Mouse (Mus musculus): ENCODE data around the gene Unc13d.
"Not testable (repeated sequence)": the region's sequence is repeated elsewhere in the genome, so short reads cannot be mapped to it uniquely, and the experiment has no call there.

Unc13d gene

DNA sequence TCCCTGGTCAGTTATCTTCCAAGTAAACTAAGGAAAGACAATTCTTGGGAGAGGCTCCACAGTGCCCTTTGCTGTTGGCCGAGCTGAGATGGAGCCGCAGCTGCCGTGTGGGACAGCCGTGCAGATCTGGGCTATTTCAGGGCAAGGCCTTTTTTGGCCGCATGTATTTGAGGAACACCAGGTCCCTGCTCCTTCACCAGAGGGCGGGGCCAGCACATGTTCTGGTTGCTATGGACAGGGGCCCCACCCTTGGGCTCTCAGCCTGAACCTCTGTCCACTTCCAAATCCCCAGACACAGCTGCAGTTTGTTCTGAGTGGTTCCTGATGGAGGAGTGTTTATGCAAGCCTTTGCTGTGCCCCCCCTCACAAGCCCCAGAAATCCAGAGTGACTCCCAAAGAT lies 22.6 kb upstream of the Unc13d start:
- DNase-seq (ENCODE audit: low read depth, low spot score) = no peak

DNA sequence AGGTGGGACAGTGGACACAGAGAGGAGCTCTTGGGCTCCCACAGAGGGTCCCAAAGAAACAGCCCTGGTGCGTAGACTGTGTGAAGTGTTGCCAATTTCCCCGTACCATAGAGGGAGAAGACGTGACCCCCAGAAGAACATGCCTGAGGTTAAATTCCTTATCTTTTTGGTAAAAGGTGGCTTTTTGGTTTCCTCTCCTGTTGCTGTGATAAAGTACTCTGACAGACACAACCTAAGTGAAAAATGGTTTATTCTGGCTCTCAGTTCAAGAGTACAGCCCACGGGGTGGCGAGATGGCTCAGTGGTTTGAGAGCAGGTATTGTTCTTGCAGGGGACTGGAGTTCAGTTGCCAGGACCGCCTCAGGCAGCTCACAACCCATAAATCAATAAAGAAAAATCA lies 21.7 kb upstream of the Unc13d start:
- DNase-seq (ENCODE audit: low read depth, low spot score) = no peak

DNA sequence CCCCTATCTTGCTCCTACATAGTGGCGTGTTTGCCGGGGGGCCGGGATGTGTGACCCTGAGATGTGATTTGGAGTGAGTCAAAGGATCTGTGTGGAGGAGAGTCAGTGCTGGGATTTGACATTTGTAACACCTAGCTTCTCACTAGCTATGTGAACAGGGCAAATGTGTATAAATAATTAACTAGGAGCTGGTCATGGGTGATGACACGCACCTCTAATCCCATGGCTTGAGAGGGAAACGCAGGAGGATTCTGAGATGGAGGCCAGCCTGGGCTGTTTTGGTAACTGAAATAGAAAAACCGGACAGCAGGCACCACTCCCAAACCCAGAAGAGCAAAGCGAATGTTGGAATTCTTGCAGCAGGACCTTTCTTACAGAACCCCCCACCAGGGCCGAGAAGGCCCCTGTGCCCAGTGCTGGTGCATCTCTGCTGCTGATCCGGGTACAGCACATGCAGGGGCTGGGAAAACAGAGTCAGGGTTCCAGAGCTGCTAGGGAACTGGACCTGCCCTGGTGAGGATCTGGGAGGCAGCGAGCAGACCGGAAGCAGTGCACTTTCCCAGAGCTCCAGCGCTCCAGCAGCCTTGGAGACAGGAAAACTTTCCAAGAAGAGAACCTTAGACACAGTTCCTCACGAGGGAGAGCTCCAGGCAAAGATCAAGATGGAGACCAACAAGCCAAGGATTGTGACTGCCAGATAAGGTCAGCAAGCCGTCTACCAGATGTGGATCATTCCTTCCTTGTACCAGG lies 21.1 kb upstream of the Unc13d start:
- DNase-seq (ENCODE audit: low read depth, low spot score) = no peak

DNA sequence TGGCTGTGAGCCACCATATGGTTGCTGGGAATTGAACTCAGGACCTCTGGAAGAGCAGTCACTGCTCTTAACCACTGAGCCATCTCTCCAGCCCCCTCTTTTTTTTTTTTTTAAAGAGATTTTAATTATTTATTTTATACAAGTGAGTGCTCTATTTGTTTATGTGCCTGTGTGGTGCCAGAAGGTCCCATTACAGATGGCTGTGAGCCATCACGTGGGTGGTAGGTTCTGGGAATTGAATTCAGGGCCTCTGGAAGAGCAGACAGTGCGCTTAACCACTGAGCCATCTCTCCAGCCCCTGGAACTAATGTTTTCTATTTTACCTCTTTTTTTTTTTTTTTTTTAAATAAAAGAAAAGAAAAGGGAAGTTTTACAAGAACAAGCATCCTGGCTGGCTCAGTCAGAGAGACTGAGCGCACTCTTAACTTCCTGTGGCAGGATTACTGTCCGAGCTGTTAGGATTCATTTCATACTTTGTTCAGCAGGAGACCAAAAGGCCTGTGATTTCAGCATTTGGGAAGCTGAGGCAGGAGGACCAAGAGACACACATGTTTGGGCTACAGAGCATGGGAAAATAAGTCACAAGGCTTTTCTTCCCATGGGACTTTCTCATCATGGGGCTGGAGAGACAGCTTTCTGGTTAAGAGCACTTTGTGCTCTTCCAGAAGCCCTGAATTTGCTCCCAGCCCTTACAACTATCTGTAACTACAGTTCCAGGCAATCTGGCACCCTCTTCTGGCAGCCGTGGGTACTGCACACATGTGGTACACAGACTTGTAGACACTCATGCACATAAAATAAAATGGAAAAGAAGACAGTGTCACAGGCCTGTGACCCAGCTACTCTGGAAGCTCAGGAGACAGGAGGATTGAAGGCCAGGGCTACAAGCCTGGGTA lies 18.7 kb upstream of the Unc13d start:
- no peak for DNase-seq (ENCODE audit: low read depth, low spot score)

DNA sequence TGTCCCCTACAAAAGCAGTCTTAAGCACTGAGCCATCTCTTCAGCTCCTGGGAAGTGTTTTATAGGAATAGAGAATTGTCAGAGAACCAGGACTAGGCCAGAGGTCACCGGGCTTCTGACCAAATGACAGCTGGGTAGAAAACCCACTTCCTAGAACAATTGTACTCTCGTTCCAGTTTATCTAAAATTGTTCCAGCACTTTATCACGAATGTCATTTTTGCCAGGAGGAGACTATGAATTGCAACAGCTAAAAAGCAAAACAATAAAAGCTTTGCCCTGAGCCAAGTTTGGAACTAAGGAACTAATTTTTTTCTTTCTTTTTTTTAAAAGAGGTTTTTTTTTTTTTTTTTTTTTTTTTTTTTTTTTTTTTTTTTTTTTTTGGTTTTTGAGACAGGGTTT lies 17.8 kb upstream of the Unc13d start:
- DNase-seq (ENCODE audit: low read depth, low spot score) = no peak

DNA sequence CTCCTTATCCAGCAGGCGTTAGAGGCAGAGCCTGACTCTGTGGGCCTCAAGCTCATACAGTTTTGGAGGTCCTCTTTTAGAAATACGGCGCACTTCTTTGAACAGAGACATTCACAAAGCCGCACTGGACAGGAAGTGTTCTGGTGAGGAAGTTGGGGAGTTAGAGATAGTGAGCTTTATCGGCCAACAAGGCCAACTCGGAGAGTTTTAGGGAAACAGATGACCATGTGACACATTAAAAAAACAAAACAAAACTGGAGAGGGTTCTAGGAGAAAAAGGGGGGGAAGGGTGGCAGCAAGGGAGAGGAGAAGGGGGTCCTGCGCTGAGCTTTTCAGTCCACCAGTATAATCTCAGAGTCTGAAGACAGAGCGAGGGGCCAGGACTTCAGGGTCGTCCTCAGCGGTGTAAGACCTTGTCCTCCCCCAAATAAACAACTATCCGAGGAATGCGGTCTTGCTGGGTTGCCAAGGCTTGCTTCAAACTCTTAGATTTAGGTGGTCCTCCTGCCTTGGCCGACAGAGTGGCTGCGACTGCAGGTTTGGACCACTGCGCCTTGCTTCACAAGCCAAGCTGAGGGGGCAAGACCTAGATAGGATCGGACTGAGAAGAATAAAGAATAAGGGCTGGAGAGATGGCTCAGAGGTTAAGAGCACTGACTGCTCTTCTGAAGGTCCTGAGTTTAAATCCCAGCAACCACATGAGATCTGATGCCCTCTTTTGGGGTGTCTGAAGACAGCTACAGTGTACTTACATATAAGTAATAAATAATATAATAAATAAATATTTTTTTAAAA lies 16.2 kb upstream of the Unc13d start:
- no peak for DNase-seq (ENCODE audit: low read depth, low spot score)

DNA sequence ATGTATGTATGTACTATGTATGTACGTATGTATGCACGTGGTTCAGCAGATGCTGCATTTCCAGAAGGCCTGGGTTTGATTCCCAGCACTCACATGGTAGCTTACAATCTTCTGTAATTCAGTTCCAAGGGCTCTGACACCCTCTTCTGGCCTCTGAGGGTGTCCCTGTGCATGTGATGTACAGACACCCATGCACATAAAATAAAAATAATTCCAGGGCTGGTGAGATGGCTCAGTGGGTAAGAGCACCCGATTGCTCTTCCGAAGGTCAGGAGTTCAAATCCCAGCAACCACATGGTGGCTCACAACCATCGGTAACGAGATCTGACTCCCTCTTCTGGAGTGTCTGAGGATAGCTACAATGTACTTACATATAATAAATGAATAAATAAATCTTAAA lies 15.2 kb upstream of the Unc13d start:
- DNase-seq (ENCODE audit: low read depth, low spot score) = not testable (repeated sequence)

DNA sequence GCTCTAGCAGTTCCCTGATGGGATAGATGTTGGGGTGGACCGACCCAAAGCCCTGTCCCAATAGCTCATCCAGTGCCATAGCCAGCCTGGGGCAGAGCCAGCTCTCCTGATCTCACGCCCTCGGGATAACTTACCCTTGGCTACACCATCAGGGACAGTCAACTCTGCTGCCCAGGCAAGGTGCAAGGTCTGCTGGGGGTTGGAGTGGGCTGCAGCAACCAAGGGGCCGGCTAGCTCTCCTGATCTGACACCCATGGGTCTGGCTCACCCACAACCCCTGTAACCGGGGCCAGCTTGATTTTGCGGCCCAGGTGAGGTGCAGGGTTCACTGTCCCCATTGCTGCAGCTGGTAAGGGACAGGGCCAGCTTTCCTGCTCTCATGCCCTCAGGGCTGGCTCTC lies 13.8 kb upstream of the Unc13d start:
- no peak for DNase-seq (ENCODE audit: low read depth, low spot score)

DNA sequence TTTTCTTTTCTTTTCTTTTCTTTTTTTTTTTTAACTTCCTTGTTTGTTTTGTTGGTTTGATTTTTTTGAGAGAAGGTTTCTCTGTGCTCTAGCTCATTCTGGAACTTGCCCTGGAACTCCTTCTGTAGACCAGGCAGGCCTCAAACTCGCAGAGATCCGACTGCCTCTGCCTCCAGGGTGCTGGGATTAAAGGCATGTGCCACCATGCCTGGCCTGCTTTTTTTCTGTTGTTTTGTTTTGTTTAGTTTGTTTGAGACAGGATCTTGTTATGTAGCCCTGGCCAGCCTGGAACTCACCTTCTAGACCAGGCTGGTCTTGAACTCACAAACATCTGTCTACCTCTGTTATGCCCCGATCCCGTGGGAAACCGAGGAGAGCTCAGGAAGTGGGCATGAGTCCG lies 11.8 kb upstream of the Unc13d start:
- DNase-seq (ENCODE audit: low read depth, low spot score) = no peak

DNA sequence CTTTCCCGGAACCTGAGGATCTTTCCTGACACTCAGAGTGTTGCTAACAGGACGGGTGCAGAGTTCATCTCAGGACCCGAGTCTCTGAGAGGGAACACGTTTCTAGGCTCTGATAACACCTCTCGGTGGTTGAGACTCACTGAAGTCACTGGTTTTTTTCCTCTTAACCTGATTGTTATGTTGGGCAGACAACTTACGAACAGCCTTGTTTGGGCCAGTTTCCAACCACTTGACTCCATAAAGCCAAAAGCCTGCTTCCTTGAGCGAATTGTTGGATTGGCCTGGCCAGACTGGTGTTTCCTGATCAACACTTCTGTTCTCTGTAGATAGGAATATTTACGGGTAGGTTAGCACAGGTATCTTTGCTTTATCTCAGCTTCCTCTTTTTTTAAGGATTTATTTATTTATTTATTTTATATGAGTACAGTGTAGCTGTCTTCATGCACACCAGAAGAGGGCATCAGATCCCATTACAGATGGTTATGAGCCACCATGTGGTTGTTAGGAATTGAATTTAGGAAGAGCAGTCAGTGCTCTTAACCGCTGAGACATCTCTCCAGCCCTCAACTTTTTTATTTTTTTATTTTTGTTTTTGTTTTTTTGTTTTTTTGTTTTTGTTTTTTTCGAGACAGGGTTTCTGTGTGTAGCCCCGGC lies 11.1 kb upstream of the Unc13d start:
- no peak for DNase-seq (ENCODE audit: low read depth, low spot score)

DNA sequence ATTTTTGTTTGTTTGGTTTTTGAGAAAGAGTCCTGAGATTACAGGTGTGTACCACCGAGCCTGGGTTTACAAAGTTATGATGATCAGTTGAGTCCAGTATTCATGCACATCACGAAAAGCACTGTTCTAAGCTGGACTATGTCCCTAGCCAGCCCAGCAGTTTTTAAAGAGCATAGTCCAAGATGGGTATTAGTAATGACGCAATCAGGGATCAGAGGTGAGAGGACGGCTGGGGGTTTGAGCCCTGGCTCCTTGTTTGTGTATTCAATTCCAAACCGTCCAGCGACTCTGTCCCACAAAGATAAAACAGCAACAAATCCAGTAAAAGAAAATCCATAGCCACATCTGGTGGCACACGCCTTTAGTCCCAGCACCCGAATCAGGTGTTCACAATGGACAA lies 10.4 kb upstream of the Unc13d start:
- no peak for DNase-seq (ENCODE audit: low read depth, low spot score)

DNA sequence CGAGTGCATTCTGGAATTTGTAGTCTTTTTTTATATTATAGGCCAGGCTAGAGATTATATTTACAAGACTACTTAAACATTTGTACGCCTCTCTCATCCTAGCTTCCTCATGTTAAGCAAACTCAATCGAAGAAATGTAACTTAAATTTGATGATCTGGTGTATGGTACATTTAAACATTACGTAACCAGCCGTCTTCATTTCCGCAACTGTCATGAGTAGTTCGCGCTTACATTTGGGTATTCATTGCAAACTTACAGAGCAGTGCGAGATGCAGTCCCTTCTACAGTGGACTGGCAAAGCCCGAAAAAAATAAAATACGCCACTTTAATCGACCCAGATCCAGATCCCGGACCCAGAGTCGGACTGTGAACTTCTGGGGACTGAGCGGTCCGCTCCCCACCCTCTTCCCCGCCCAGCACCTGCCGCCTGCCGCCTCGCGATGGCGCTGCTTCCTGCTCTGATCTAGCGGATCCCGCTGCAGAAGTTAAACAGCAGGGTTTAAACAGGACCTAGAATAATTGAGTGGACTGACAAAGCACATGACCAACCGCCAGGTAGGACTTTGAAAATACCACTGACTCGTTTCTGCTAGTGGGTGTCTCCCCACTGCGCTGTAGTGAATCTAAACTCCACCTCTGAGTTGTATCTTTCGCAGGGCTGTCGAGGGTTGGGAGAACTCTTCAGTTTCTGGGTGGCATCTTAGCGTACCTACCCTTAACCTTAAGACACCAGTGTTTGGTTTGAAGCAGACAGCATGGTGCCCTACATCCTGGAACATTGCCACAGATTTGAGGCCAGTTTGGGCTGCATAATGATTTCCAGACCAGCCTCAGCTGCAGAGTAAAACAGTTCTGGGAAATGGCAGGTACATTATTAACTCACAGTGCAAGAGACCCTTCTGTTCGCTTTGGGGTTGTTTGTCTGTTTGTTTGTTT lies 9.7 kb upstream of the Unc13d start:
- DNase-seq (ENCODE audit: low read depth, low spot score) = no peak

DNA sequence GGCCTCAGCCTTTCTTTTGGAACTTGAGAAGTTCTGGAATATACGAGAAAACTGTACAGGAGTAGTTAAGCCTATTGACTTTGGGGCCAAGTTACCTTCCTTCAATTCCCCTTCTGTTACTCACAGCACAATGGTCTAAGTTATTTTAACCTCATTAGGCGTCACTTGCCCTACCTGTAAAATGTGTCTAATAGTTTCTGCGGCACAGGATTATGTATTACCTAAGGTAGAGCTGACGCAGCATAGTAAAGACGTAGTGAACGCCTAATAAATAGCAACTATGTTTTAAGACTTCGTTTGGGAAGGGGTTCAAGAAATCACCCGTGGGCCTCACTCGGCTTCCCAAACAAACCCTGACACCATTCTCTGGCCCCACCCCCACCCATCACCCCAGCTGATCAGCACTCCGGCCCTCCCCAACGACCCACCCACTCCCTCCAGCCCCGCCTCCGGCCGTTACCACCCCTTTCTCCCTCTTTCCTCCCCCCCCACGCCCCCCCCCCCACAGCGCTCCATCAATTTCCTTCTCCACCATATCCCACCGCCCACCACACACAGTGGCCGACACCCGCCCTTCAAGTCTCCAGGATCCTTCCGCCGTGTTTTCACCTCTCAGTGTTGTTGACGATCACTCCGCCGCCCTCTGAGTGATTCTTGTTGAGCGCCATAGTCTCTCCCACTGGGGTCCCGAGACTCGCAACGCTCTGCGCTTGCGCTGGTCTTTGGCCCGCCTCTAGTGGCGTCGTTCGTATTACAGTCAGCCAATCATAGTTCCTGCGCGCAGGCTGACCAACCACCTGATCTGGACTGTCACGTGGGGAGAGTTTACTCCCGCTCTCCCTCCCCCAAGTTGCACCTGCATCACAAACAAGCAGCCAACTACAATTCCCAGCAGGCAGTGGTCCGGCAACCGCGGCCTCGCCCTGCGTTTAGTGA lies 8.8 kb upstream of the Unc13d start, which contains the start of gene Wbp2:
Gene Wbp2 (minus strand): TSS at position 738 of the 936 bp plus-strand sequence.
- DNase-seq (ENCODE audit: low read depth, low spot score) = peak; percentile 100

DNA sequence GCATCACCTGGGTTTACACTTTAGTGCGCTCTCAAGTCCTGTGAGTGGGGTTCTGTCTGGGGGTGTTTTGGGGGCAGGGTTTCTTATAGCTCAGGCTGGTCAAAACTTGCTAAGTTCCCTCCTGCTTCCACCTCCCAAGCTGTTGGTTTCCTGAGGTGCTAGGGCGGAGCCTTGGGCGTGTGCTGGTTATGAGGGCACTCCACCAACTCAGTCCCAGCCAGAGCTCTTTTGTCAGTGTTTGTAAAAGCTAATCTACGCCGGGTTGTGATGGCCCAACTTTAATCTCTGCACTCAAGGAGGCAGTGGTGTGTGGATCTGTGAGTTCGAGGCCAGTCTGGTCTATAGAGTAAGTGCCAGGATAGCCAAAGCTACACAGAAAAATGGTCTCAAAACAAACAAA lies 6.4 kb upstream of the Unc13d start:
- no peak for DNase-seq (ENCODE audit: low read depth, low spot score)

DNA sequence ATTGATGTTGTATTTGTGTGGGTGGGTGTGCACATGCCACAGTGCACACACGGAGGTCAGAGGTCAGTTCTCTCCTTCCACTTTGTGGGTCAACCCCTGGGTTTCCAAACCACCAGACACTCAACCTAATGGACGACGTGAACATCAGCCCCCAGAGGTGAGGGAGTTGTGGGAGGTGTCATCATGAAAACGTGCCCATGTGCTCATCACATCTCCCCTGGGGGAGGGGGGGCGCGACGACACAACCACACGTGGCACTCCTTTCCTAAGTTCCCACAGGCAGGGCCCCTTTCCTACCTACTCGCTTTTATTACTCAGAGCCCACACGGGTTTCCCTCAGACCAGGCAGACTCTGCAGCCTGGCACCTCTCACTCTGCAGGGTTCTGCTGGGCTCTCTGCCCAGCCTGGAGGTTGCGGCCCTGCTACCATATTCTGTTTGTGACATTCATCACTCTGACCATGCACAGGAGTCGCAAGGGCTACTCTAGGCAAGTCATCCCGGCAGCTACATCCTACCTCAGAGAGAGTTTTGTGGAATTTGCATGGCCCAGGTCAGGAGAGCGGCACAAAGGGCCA lies 5.4 kb upstream of the Unc13d start:
- DNase-seq (ENCODE audit: low read depth, low spot score) = no peak

DNA sequence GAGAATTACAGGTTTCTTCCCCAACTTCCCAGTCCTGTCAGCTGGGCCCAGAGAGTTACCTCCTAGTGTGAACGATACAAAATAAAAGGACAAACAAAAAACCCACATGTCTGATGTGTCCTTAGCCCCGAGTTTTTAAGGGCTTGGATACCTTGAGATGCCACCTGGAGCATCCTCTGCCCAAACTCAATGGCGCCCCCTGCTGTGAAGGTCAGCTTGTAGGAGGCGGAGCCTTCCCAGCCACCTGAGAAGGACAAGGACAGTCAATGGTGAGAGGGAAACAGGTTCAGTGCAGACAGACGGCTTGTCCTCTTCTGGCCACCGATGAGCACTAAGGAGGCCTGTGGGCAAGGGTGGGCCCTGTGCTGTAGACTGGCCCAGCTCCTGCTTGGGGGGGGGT lies 3.3 kb upstream of the Unc13d start:
- DNase-seq (ENCODE audit: low read depth, low spot score) = no peak

DNA sequence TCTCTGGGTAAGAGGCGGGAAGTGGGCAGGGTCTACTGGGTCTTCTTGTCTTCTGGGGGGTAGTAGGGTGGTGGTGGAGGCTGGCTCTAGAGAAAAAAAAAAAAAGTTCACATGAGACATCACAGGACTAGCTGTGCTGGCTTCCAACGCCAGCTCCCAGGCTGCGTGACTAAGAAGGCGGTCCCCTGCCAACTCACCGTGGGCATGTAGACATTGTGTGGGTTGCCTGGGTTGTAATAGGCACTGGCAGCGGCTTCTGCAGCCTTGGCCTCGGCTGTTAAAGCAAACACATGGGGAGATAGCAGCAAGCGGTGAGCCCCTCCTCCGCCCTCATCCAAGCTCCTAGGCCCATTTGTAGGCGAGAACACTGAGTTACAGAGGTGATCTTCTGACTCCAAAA lies 1.8 kb upstream of the Unc13d start:
- DNase-seq (ENCODE audit: low read depth, low spot score) = peak; percentile 86

DNA sequence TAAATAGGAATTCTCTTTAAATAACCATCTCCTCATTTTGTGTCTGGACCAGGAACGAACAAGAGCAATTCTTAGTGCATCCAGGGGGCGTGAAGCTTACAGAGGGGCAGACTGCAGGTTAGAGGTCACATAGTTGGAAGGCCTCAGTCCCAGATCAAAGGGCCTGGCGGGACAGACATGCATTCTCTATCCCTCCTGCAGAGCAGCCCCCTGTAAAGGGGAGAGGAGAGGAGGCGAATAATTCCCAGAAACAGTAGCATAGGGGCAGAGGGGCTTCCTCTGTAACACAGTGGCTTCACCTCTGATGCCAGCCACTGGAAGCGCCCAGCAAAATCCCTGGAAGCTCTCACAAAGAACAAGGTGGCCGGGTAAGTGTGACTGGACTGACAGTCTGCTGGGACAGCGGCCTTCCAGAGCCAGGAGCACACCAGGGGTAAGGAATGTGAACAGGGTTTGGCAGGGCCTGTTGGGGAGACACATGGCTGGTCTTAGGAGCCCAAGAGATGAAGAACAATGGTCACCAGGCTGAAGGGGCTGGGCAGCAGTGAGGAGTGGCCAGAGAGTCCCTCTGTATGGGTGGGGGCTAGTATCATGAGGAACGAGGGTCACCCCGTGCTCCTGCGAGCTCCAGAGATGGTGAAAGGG lies 1.0 kb upstream of the Unc13d start:
- no peak for DNase-seq (ENCODE audit: low read depth, low spot score)

DNA sequence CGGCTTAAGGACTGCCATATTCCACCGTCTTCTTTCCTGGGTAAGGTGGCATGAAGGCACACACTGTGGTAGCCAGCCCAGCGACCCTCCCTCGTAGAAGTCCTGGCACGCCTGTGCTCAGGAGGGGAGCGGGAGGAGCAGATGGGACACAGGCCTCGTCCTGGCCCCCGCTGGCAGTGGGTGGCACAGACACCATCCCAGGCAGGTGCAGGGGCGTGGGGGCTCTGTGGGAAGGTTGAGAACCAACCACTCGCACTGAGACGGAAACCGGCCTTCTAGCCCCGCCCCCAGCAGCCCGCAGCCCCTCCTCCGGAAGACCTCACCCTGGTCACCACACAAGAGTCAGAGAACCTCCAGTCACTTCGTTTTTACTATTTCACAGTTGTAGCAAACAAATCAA lies 460 bp upstream of the Unc13d start:
- no peak for DNase-seq (ENCODE audit: low read depth, low spot score)
